Mouse (Mus musculus): Measurements from ENCODE around the gene Trim9.

Trim9 gene

GRCm38 (mm10) chr12:70214281-70214680 is 133.1 kb downstream of the Trim9 start:
- no peak for DNase-seq (ENCODE audit: low spot score in 2 of 2)

- no peak for DNase-seq (ENCODE audit: low spot score in 2 of 2)
Observed at GRCm38 (mm10) chr12:70213601-70214000, 133.8 kb downstream of the Trim9 start.

- DNase-seq (ENCODE audit: low spot score in 2 of 2): no peak
Observed at GRCm38 (mm10) chr12:70212501-70212900, 134.9 kb downstream of the Trim9 start.

GRCm38 (mm10) chr12:70208214-70208613 is 139.2 kb downstream of the Trim9 start:
- DNase-seq (ENCODE audit: low spot score in 2 of 2): no peak

- DNase-seq (ENCODE audit: low spot score in 2 of 2): no peak
Observed at GRCm38 (mm10) chr12:70204433-70204832, 143.0 kb downstream of the Trim9 start.

GRCm38 (mm10) chr12:70201926-70202529 is 145.4 kb downstream of the Trim9 start:
- no peak for DNase-seq (ENCODE audit: low spot score in 2 of 2)

- DNase-seq (ENCODE audit: low spot score in 2 of 2): no peak
Observed at GRCm38 (mm10) chr12:70196341-70196740, 151.1 kb downstream of the Trim9 start.

- DNase-seq (ENCODE audit: low spot score in 2 of 2): no peak
Observed at GRCm38 (mm10) chr12:70195426-70195825, 152.0 kb downstream of the Trim9 start.

All from spleen, postnatal 10 days (tissue).